Mouse (Mus musculus): Measurements from ENCODE around the gene Sync. TPM values are rescaled to one million over a fixed set of nuclear protein-coding genes. Genes with fewer than 3 reads are reported as not detected.

The Sync gene
- polyA plus RNA-seq, 1 experiment from 2014 or later, result 1.3 TPM

DNA sequence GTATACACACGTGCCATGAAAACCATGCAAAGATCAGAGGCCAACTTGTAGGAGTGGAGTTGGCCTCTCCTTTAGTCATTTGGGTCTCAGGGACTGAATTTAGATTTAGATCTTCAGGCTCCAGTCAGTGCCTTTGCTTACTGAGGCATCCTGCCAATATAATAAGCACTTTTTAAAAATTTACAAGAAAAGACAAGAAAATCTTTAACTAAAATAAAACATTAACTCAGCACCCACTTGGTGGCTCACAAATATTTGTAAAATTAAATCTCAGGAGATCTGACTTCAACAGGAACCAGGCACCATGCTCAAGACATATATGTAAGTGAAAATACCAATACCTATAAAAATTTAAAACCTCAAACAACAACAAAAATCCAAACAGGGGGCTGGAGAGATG lies 33.5 kb downstream of the Sync start:
- Histone ChIP-seq H3K4me1 (ENCODE audit: insufficient read depth, low read length) (no peaks in the 10 kb centered on the region), H3K36me3 (ENCODE audit: insufficient read depth, low read length) (peaks cover 60% of the 10 kb centered on the region), H3K4me3 (ENCODE audit: low read length) (no peak overlapping the region), H3K27ac (ENCODE audit: low read length) (no peak overlapping the region), H3K9ac (replicated peaks; ENCODE audit: low read length) (no peak overlapping the region), H3K9me3 (ENCODE audit: low read length) (no peaks in the 10 kb centered on the region), H3K4me2 (replicated peaks; ENCODE audit: low read depth, low read length) (no peak overlapping the region), H3K27me3 (ENCODE audit: insufficient read depth, low read length) (no peaks in the 10 kb centered on the region)
- 66% methylated on average over 1 of the region's 1 CpGs for WGBS
- ATAC-seq (ENCODE audit: low FRiP score, low TSS enrichment), result no peak

DNA sequence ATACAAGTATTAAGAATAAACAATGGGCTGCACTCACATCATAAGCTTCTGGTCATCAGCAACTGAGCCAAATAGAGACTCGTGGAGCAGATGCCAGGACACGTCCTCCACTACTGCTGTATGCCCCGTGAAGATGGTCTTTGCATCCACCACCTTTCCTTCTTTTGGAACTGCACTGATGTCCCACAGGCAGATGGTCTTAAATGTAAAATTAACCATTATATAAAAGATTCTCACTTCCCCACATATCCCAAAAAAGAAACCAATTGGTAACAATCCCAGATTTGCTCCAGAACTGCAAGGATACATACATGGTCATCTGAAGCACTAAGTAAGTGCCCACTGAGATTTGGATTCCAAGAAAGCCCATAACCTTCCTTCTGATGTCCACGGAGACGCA lies 34.6 kb downstream of the Sync start:
- Histone ChIP-seq H3K9ac (replicated peaks; ENCODE audit: low read length) (no peak overlapping the region), H3K9me3 (ENCODE audit: low read length) (no peaks in the 10 kb centered on the region), H3K4me1 (ENCODE audit: insufficient read depth, low read length) (no peaks in the 10 kb centered on the region), H3K4me3 (ENCODE audit: low read length) (no peak overlapping the region), H3K36me3 (ENCODE audit: insufficient read depth, low read length) (peaks cover 58% of the 10 kb centered on the region), H3K4me2 (replicated peaks; ENCODE audit: low read depth, low read length) (no peak overlapping the region), H3K27ac (ENCODE audit: low read length) (no peak overlapping the region), H3K27me3 (ENCODE audit: insufficient read depth, low read length) (no peaks in the 10 kb centered on the region)
- 92% methylated on average over 5 of the region's 5 CpGs for WGBS
- no peak for ATAC-seq (ENCODE audit: low FRiP score, low TSS enrichment)

DNA sequence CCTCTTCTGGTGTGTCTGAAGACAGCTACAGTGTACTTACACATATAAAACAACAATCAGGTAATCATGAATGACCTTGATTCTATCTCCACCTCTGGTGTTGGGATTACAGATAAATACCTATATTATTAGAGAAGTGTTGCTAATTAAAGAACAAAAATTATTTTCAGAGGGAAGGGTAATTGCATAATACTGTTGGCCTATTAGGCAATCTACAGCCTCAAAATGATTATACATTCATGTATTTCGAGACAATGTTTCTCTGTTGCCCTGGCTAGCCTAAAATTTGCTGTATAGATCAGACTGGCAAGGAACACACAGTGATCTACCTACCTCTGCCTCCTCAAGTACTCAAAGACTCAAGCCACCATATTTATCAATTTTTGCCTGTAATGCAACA lies 36.1 kb downstream of the Sync start:
- Histone ChIP-seq H3K27me3 (ENCODE audit: insufficient read depth, low read length) (no peaks in the 10 kb centered on the region), H3K9ac (replicated peaks; ENCODE audit: low read length) (no peak overlapping the region), H3K27ac (ENCODE audit: low read length) (no peak overlapping the region), H3K4me1 (ENCODE audit: insufficient read depth, low read length) (no peaks in the 10 kb centered on the region), H3K9me3 (ENCODE audit: low read length) (no peaks in the 10 kb centered on the region), H3K36me3 (ENCODE audit: insufficient read depth, low read length) (peaks cover 58% of the 10 kb centered on the region), H3K4me2 (replicated peaks; ENCODE audit: low read depth, low read length) (no peak overlapping the region), H3K4me3 (ENCODE audit: low read length) (no peak overlapping the region)
- ATAC-seq (ENCODE audit: low FRiP score, low TSS enrichment), result no peak
- 90% methylated on average over 1 of the region's 1 CpGs for WGBS

DNA sequence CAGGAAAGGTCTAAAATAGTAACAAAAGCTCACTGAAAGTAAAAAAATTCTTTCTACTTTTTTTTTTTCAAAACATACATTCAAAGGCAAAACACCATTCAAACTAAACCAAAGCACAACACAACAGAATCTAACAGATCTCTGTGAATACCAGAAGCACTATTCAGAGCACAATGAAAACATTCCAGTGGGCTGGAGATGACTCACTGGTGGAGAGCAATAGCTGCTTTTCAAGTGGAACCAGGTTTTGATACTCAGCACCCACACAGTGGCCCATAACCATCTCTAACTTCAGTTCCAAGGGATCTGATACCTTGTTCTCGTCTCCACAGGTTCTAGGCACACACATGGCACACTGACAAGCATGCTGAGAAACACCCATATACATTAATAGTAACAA lies 37.3 kb downstream of the Sync start:
- H3K4me1 ChIP-seq (ENCODE audit: insufficient read depth, low read length), result no peaks in the 10 kb centered on the region
- no peak overlapping the region for H3K4me2 ChIP-seq (replicated peaks; ENCODE audit: low read depth, low read length)
- peaks cover 55% of the 10 kb centered on the region for H3K36me3 ChIP-seq (ENCODE audit: insufficient read depth, low read length)
- no peaks in the 10 kb centered on the region for H3K27me3 ChIP-seq (ENCODE audit: insufficient read depth, low read length)
- no peak overlapping the region for H3K9ac ChIP-seq (replicated peaks; ENCODE audit: low read length)
- H3K4me3 ChIP-seq (ENCODE audit: low read length), result no peak overlapping the region
- H3K9me3 ChIP-seq (ENCODE audit: low read length), result no peaks in the 10 kb centered on the region
- WGBS, result 81% methylated on average over 1 of the region's 1 CpGs
- no peak for ATAC-seq (ENCODE audit: low FRiP score, low TSS enrichment)
- no peak overlapping the region for H3K27ac ChIP-seq (ENCODE audit: low read length)

DNA sequence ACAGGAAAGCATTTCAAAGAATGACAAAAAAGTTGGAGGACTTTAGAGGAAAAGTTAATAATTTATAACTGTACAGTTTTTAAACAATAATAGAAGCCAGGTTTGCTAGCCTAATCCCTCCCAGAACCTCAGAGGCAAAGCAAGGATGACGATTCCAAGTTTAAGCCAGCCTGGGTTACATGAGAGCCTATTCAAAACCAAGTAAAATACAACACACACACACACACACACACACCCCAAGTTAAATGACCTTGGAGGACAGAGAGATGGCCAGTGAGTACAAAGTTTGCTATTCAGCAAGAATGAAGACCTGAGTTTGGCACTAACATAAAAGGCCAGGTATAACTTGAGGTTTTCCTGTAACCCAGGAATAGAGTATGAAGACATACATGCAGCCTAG lies 38.8 kb downstream of the Sync start:
- no peaks in the 10 kb centered on the region for H3K4me1 ChIP-seq (ENCODE audit: insufficient read depth, low read length)
- H3K9ac ChIP-seq (replicated peaks; ENCODE audit: low read length), result no peak overlapping the region
- H3K27ac ChIP-seq (ENCODE audit: low read length), result no peak overlapping the region
- H3K9me3 ChIP-seq (ENCODE audit: low read length), result no peaks in the 10 kb centered on the region
- H3K4me3 ChIP-seq (ENCODE audit: low read length), result no peak overlapping the region
- H3K27me3 ChIP-seq (ENCODE audit: insufficient read depth, low read length), result no peaks in the 10 kb centered on the region
- no peak overlapping the region for H3K4me2 ChIP-seq (replicated peaks; ENCODE audit: low read depth, low read length)
- WGBS, result 68% methylated on average over 1 of the region's 1 CpGs
- no peak for ATAC-seq (ENCODE audit: low FRiP score, low TSS enrichment)
- H3K36me3 ChIP-seq (ENCODE audit: insufficient read depth, low read length), result peaks cover 46% of the 10 kb centered on the region

DNA sequence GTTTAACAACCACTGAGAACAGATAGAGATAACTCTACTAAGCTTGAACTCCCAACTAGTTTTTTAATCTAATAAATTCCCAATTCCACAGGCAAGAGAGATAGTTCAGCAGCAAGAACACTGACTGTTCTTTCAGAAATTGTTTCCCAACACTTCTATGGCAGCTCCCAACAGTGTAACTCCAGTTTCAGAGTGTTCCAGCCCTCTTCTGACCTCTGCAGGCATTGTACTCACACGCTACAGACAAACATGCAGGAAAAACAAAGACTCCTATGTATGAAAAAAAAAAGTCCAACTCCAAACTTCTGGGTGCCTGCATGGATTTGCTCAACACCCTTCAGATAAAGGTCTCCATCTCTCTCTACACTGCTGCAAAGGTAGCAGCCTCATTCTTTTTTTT lies 45.4 kb downstream of the Sync start:
- Histone ChIP-seq H3K27ac (ENCODE audit: low read length) (no peak overlapping the region), H3K4me1 (ENCODE audit: insufficient read depth, low read length) (peaks cover 23% of the 10 kb centered on the region), H3K4me3 (ENCODE audit: low read length) (peak overlapping the region; percentile 93), H3K4me2 (replicated peaks; ENCODE audit: low read depth, low read length) (peak overlapping the region; percentile 63), H3K36me3 (ENCODE audit: insufficient read depth, low read length) (peaks cover 27% of the 10 kb centered on the region), H3K9me3 (ENCODE audit: low read length) (no peaks in the 10 kb centered on the region), H3K27me3 (ENCODE audit: insufficient read depth, low read length) (no peaks in the 10 kb centered on the region), H3K9ac (replicated peaks; ENCODE audit: low read length) (peak overlapping the region; percentile 30)
- no peak for ATAC-seq (ENCODE audit: low FRiP score, low TSS enrichment)
- WGBS, result 21% methylated on average over 1 of the region's 1 CpGs

DNA sequence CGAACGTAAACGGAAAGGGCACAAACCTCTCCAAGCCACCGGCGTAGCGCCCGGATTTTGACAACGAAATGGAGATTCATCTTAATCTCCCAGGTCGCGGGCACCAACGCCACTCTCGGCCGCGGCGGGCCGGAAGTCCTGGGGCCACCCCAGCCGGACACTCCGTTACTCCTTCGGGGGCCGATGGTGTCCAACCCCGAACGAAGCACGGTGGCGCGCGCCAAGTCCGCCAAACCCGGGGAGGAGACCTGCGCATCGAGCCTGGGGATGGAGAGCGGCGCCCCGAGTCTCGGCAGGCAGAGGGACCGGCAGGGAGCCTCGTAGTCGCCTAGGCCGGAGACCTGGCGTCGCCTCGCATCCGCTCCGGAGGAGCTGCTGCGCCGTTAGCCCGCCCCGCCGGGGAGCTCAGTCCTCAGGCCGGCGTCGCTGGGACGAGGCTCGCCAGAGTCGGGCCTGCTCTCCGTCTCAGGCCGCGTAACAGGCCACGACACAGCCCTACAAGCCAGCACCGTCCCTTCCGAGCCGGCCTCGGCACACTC lies 47.3 kb downstream of the Sync start:
- peaks cover 23% of the 10 kb centered on the region for H3K4me1 ChIP-seq (ENCODE audit: insufficient read depth, low read length)
- H3K4me3 ChIP-seq (ENCODE audit: low read length), result peak overlapping the region; percentile 93
- H3K9ac ChIP-seq (replicated peaks; ENCODE audit: low read length), result peak overlapping the region; percentile 97
- H3K4me2 ChIP-seq (replicated peaks; ENCODE audit: low read depth, low read length), result peak overlapping the region; percentile 63
- peak; percentile 35; the same call in 1 of the 2 replicates for ATAC-seq (ENCODE audit: low FRiP score, low TSS enrichment)
- H3K36me3 ChIP-seq (ENCODE audit: insufficient read depth, low read length), result peaks cover 15% of the 10 kb centered on the region
- H3K27ac ChIP-seq (ENCODE audit: low read length), result peak overlapping the region; percentile 97
- no peaks in the 10 kb centered on the region for H3K27me3 ChIP-seq (ENCODE audit: insufficient read depth, low read length)
- under 1% methylated on average over 50 of the region's 62 CpGs for WGBS
- no peaks in the 10 kb centered on the region for H3K9me3 ChIP-seq (ENCODE audit: low read length)

DNA sequence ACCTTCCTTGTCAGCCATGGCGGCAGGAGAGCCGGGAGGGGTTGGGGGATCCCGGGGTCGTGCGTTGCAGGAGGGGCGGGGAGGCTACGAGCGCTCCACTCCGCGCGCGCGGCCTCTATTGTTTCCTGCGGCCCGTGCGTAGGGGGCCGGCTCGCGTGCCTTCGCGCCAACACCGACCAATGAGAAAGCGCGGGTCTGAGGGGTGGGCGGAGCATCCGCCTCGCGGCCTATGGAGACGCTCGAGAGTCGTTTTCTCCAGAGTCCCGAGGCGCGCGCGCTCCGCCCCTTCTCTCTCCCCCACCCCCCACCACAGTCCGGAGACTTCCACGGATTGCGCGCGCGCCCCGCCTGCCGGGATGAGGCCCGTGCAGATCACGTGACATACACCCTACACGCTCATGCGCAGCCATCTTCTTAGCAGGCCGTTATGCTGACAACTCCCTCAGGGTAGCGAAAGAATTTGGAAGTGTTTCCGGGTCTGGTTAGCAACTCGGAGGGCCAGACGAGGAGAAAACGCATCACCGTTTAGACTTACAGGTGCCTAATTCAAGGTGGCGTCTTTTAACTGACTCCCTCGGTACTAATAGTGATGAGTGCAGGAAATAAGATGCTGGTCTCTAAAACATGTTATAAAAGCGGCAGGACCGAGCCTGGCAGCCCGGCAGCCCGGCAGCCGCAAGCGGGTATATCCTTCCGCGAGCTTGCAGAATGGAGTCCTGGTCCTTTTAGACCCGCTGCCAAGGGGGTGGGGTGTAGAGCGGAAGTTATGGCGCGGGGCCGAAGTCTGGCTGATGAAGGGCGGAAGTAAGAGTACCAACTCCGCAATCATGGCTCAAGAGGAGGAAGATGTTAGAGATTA lies 48.0 kb downstream of the Sync start, which contains the start of the genes Rbbp4 and Zbtb8os:
Gene Rbbp4 (minus strand): TSS at position 155 of the 859 bp plus-strand sequence.
Gene Zbtb8os (plus strand): TSS at position 480 of the 859 bp plus-strand sequence.
- no peaks in the 10 kb centered on the region for H3K9me3 ChIP-seq (ENCODE audit: low read length)
- H3K27ac ChIP-seq (ENCODE audit: low read length), result peak within 1 kb of the TSS; percentile 99
- H3K36me3 ChIP-seq (ENCODE audit: insufficient read depth, low read length), result peaks cover 15% of the 10 kb centered on the region
- peak within 1 kb of the TSS; percentile 97 for H3K9ac ChIP-seq (replicated peaks; ENCODE audit: low read length)
- H3K4me1 ChIP-seq (ENCODE audit: insufficient read depth, low read length), result peaks cover 23% of the 10 kb centered on the region
- H3K4me2 ChIP-seq (replicated peaks; ENCODE audit: low read depth, low read length), result peak within 1 kb of the TSS; percentile 70
- H3K27me3 ChIP-seq (ENCODE audit: insufficient read depth, low read length), result no peaks in the 10 kb centered on the region
- under 1% methylated on average over 73 of the region's 73 CpGs for WGBS
- peak; percentile 98 for ATAC-seq (ENCODE audit: low FRiP score, low TSS enrichment)
- peak within 1 kb of the TSS; percentile 93 for H3K4me3 ChIP-seq (ENCODE audit: low read length)

DNA sequence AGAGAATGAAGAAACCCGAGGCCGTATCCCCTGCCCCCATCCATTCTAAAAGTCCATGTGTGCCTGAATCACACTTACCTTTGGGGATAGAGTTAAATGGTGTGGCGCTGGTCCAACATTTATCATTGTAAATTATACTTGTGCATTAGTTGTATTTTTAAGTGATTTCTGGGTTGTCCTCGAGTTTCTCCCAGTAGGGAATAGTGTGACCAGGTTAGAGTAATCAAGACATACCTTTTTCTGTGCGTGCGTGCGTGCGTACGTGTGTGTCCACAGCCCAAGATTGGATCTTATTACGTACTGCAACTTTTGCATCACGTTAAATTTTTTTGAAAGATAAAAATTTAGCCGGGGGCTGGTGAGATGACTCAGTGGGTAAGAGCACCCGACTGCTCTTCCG lies 48.9 kb downstream of the Sync start:
- Histone ChIP-seq H3K27me3 (ENCODE audit: insufficient read depth, low read length) (no peaks in the 10 kb centered on the region), H3K9ac (replicated peaks; ENCODE audit: low read length) (peak overlapping the region; percentile 84), H3K9me3 (ENCODE audit: low read length) (no peaks in the 10 kb centered on the region), H3K27ac (ENCODE audit: low read length) (peak overlapping the region; percentile 99), H3K4me2 (replicated peaks; ENCODE audit: low read depth, low read length) (peak overlapping the region; percentile 70), H3K36me3 (ENCODE audit: insufficient read depth, low read length) (peaks cover 9% of the 10 kb centered on the region; the same call in 1 of the 2 replicates), H3K4me1 (ENCODE audit: insufficient read depth, low read length) (peaks cover 23% of the 10 kb centered on the region), H3K4me3 (ENCODE audit: low read length) (peak overlapping the region; percentile 93)
- no peak for ATAC-seq (ENCODE audit: low FRiP score, low TSS enrichment)
- WGBS, result 40% methylated on average over 14 of the region's 14 CpGs

DNA sequence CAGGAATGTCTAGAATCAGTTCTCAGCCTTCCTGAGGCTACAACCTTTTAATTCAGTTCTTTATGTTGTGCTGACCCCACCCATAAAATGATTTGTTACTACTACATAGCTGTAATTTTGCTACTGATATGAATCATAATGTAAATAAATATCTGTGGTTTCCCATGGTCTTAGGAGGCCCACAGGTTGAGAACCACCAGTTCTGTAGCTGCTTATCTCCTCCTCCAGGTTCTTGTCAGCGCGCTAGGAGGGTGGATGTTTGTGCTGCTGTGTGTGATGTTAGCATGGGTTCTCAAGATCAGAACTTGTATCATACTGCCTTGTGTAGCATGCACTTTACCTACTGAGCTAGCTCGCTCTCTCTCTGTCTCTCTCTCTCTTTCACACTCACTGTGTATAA lies 52.3 kb downstream of the Sync start:
- 94% methylated on average over 3 of the region's 3 CpGs for WGBS
- no peak overlapping the region for H3K27ac ChIP-seq (ENCODE audit: low read length)
- peaks cover 24% of the 10 kb centered on the region for H3K36me3 ChIP-seq (ENCODE audit: insufficient read depth, low read length)
- H3K4me3 ChIP-seq (ENCODE audit: low read length), result no peak overlapping the region
- no peak overlapping the region for H3K4me2 ChIP-seq (replicated peaks; ENCODE audit: low read depth, low read length)
- H3K27me3 ChIP-seq (ENCODE audit: insufficient read depth, low read length), result no peaks in the 10 kb centered on the region
- no peak for ATAC-seq (ENCODE audit: low FRiP score, low TSS enrichment)
- 0 out of 2 replicates have a peak, but pooled peaks cover 3% of the 10 kb centered on the region for H3K4me1 ChIP-seq (ENCODE audit: insufficient read depth, low read length)
- H3K9me3 ChIP-seq (ENCODE audit: low read length), result no peaks in the 10 kb centered on the region
- no peak overlapping the region for H3K9ac ChIP-seq (replicated peaks; ENCODE audit: low read length)

Measured in kidney, embryonic 16.5 days (tissue).